Mouse (Mus musculus): Measurements from ENCODE around the gene Shc2. TPM values are rescaled to one million over a fixed set of nuclear protein-coding genes. Genes with fewer than 3 reads are reported as not detected.
A peak's percentile ranks its signal among the peaks of the same experiment; 100 is the strongest.

Shc2 gene
- polyA plus RNA-seq, 1 experiment from 2014 or later, result 43.9 TPM

DNA sequence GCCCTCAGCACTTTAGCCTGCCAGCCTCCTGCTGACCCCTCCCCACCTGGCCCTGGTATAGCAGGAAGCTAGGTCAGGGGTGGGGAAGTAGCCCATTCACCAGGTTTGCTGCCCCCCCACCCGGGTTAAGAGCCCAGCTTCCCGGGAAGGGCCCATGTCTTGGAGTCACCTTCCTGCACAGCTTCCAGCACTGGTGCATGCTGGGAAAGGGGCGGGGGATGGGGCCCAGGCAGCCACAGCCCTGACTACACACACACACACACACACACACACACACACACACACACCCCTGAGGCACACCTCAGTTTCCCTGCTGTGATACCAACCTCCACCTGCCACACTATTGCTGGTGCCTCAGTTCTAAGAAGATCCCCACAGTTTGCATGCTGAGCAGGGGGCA, 24.1 kb upstream of the Shc2 start:
- no peak overlapping the region for H3K4me3 ChIP-seq
- H3K4me2 ChIP-seq (replicated peaks), result no peak overlapping the region
- no peaks in the 10 kb centered on the region for H3K27me3 ChIP-seq (replicated peaks)
- H3K27ac ChIP-seq, result no peak overlapping the region
- no peaks in the 10 kb centered on the region for H3K36me3 ChIP-seq
- WGBS, result 52% methylated on average over 3 of the region's 3 CpGs
- no peaks in the 10 kb centered on the region for H3K9me3 ChIP-seq
- H3K9ac ChIP-seq, result no peak overlapping the region
- no peak for ATAC-seq (ENCODE audit: low FRiP score, low read depth)
- H3K4me1 ChIP-seq, result no peaks in the 10 kb centered on the region

GRCm38 (mm10) chr10:79660298-79660697, 22.6 kb upstream of the Shc2 start:
- no peaks in the 10 kb centered on the region for H3K27me3 ChIP-seq (replicated peaks)
- no peak overlapping the region for H3K4me2 ChIP-seq (replicated peaks)
- WGBS, result 83% methylated on average over 2 of the region's 2 CpGs
- no peaks in the 10 kb centered on the region for H3K9me3 ChIP-seq
- H3K4me1 ChIP-seq, result peaks cover under 1% of the 10 kb centered on the region; the same call in 1 of the 2 replicates
- no peak overlapping the region for H3K27ac ChIP-seq
- no peaks in the 10 kb centered on the region for H3K36me3 ChIP-seq
- ATAC-seq (ENCODE audit: low FRiP score, low read depth), result no peak
- no peak overlapping the region for H3K4me3 ChIP-seq
- H3K9ac ChIP-seq, result no peak overlapping the region

- Histone ChIP-seq H3K27me3 (replicated peaks) (no peaks in the 10 kb centered on the region), H3K27ac (no peak overlapping the region), H3K4me1 (peaks cover 4% of the 10 kb centered on the region; the same call in 1 of the 2 replicates), H3K4me3 (no peak overlapping the region), H3K36me3 (no peaks in the 10 kb centered on the region), H3K9ac (no peak overlapping the region), H3K4me2 (replicated peaks) (no peak overlapping the region), H3K9me3 (no peaks in the 10 kb centered on the region)
- WGBS, result 14% methylated on average over 4 of the region's 4 CpGs
- ATAC-seq (ENCODE audit: low FRiP score, low read depth), result no peak
These were observed 21.1 kb upstream of the Shc2 start for GRCm38 (mm10) chr10:79658829-79659228.

- Histone ChIP-seq H3K4me3 (no peak overlapping the region), H3K27me3 (replicated peaks) (no peaks in the 10 kb centered on the region), H3K4me2 (replicated peaks) (no peak overlapping the region), H3K36me3 (no peaks in the 10 kb centered on the region), H3K9ac (no peak overlapping the region), H3K4me1 (peaks cover 4% of the 10 kb centered on the region; the same call in 1 of the 2 replicates), H3K27ac (no peak overlapping the region), H3K9me3 (no peaks in the 10 kb centered on the region)
- WGBS, result 19% methylated on average over 1 of the region's 1 CpGs
- ATAC-seq (ENCODE audit: low FRiP score, low read depth), result peak; percentile 70
These were observed 17.3 kb upstream of the Shc2 start for GRCm38 (mm10) chr10:79654946-79655395.

DNA sequence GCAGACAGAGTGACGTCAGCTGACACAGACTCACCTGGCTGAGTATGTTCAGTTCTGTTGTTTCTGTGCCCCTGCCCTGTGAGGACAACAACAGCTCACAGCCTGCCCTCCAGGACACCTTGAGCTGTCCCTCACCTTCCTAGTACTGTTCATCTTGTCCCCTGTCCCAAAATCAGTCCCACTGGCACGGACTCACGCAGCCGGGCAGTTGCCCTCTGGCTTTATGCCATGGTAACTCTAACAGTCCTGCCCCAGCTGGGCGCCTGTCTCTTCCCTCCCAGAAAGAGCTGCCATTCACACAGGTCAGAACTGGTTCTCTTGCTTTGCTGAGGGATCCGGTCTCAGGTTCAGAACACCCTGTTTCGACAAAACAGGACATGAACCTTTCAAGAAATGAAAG, 15.1 kb upstream of the Shc2 start:
- ATAC-seq (ENCODE audit: low FRiP score, low read depth), result no peak
- no peak overlapping the region for H3K9ac ChIP-seq
- no peak overlapping the region for H3K4me2 ChIP-seq (replicated peaks)
- WGBS, result 89% methylated on average over 7 of the region's 7 CpGs
- no peaks in the 10 kb centered on the region for H3K36me3 ChIP-seq
- no peak overlapping the region for H3K4me3 ChIP-seq
- H3K27me3 ChIP-seq (replicated peaks), result no peaks in the 10 kb centered on the region
- H3K4me1 ChIP-seq, result peaks cover 4% of the 10 kb centered on the region; the same call in 1 of the 2 replicates
- no peak overlapping the region for H3K27ac ChIP-seq
- no peaks in the 10 kb centered on the region for H3K9me3 ChIP-seq

DNA sequence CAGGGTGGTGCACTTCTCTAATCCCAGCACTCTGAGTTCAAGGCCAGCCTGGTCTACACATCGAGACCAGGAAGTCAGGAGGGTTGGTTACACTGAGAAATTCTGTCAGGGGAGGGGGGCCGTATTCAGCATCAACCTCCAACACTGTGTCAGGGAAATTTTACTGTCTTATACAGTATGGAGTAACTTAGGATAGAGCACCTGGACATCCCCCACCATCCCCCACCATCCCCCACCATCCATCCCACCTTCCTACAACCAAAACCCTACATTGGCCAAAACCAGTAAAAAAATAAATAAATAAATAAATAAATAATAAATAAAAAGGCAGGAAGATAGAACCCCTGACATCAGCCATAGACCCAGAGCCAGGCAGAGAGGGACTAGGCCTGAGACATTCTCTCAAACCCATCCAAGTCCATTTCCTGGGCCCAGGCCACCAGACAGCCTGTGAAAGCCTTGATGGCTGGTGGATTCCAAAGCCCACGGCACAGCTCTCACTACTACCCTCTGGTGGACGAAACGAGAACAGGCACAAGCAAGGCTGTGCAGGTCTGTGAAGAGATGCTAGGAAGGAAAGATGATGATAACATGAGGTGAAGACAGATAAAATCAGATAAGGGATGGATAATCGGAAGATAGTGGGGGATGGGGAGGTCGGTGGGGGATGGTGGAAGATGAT, 11.5 kb upstream of the Shc2 start:
- Histone ChIP-seq H3K27ac (no peak overlapping the region), H3K36me3 (no peaks in the 10 kb centered on the region), H3K27me3 (replicated peaks) (no peaks in the 10 kb centered on the region), H3K4me2 (replicated peaks) (no peak overlapping the region), H3K4me3 (no peak overlapping the region), H3K9ac (no peak overlapping the region), H3K4me1 (no peaks in the 10 kb centered on the region), H3K9me3 (no peaks in the 10 kb centered on the region)
- ATAC-seq (ENCODE audit: low FRiP score, low read depth), result peak; percentile 71; the same call in 1 of the 2 replicates
- WGBS, result 29% methylated on average over 7 of the region's 7 CpGs

DNA sequence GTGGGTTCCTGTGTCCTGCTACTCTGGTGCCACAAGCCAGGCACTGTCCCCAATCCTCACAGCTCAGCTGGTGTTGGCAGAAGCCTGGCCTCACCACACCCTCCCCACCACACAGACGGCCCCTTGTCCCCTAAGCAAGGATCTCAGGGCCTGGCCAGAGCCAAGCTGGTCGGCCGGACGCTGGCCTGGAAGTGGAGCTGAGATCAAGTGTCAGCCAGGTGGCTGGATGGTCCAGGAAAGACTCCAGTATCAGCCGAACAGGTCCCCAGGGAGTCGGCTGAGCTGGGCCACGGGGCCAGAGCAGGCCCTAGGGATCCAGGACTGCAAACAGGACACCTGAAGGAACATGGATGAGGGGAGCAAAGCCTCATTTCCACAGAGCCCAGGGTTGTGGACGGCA, 8.0 kb upstream of the Shc2 start, which contains the start of gene Odf3l2:
TSS of gene Odf3l2 (minus strand) at position 28 of the 400 bp plus-strand sequence.
- no peak for ATAC-seq (ENCODE audit: low FRiP score, low read depth)
- H3K36me3 ChIP-seq, result no peaks in the 10 kb centered on the region
- H3K4me3 ChIP-seq, result no peak within 1 kb of the TSS
- no peaks in the 10 kb centered on the region for H3K9me3 ChIP-seq
- no peak within 1 kb of the TSS for H3K27ac ChIP-seq
- no peaks in the 10 kb centered on the region for H3K4me1 ChIP-seq
- no peak within 1 kb of the TSS for H3K9ac ChIP-seq
- no peaks in the 10 kb centered on the region for H3K27me3 ChIP-seq (replicated peaks)
- 77% methylated on average over 8 of the region's 8 CpGs for WGBS
- no peak within 1 kb of the TSS for H3K4me2 ChIP-seq (replicated peaks)

DNA sequence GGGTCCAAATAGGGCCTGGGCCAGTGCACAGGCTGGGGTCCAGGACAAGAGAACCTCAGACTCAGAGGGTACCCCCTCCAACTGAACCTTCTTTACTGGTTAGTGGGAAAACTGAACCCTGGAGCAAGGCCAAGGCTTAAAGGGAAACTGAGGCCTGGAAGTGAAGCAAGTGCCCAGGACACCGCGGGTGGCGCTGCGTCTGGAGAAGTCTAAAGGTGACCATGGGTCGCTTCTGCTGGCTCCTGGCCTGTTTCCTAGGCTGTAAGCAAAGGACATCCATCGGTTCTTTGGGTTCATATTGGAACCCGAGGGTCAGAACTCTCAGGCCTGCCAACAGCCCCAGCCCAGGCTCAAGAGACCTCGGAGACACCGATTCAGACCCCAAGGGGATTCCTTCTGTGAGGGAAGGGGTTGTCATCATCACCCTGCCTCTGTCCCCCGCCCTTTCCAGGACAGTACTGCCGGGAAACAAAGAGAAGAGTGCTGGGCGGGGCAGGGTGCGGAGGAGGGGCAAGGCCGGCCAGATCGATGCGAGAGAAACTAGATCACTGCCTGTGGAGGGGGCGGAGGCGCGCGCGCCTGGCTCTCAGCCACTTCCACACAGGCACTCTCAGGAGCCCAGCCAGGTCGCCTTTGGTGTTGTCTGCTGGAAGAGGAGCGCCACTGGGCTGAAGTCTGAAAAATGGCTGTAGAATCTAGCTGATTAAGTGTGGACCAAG, 927 bp upstream of the Shc2 start:
- Histone ChIP-seq H3K4me3 (0 out of 2 replicates have a peak overlapping the region, but pooled peaks have one; percentile 63), H3K9me3 (no peaks in the 10 kb centered on the region), H3K9ac (peak overlapping the region; percentile 80), H3K27me3 (replicated peaks) (peaks cover 26% of the 10 kb centered on the region), H3K27ac (no peak overlapping the region; the same call in 1 of the 2 replicates), H3K4me2 (replicated peaks) (peak overlapping the region; percentile 86), H3K4me1 (peaks cover 14% of the 10 kb centered on the region; the same call in 1 of the 2 replicates), H3K36me3 (no peaks in the 10 kb centered on the region)
- WGBS, result 3% methylated on average over 23 of the region's 23 CpGs
- peak; percentile 42 for ATAC-seq (ENCODE audit: low FRiP score, low read depth)

DNA sequence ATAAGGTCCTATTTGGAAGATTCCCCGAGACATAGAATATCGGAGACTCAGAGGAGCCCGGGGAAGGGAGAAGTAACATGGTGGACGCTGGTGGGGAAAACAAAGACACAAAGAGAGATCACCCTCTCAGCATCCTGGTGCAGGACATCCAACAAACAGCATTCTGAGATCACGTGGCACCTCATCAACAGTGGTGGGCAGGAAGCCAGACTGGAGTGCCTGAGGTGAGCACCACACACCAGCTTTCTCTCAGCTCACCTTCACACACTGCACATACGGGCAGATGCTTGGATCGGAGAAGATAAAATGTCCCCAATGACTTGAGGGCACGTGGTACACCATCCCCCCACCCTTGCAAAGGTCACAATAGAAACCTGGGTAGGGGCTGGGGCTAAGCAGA, 1.4 kb downstream of the Shc2 start:
- H3K9me3 ChIP-seq, result no peaks in the 10 kb centered on the region
- ATAC-seq (ENCODE audit: low FRiP score, low read depth), result no peak
- H3K27ac ChIP-seq, result no peak overlapping the region
- H3K4me3 ChIP-seq, result peak overlapping the region; percentile 63; the same call in 1 of the 2 replicates
- WGBS, result 79% methylated on average over 8 of the region's 8 CpGs
- no peak overlapping the region for H3K9ac ChIP-seq
- H3K4me1 ChIP-seq, result peaks cover 14% of the 10 kb centered on the region; the same call in 1 of the 2 replicates
- peak overlapping the region; percentile 86 for H3K4me2 ChIP-seq (replicated peaks)
- H3K36me3 ChIP-seq, result no peaks in the 10 kb centered on the region
- peaks cover 26% of the 10 kb centered on the region for H3K27me3 ChIP-seq (replicated peaks)

DNA sequence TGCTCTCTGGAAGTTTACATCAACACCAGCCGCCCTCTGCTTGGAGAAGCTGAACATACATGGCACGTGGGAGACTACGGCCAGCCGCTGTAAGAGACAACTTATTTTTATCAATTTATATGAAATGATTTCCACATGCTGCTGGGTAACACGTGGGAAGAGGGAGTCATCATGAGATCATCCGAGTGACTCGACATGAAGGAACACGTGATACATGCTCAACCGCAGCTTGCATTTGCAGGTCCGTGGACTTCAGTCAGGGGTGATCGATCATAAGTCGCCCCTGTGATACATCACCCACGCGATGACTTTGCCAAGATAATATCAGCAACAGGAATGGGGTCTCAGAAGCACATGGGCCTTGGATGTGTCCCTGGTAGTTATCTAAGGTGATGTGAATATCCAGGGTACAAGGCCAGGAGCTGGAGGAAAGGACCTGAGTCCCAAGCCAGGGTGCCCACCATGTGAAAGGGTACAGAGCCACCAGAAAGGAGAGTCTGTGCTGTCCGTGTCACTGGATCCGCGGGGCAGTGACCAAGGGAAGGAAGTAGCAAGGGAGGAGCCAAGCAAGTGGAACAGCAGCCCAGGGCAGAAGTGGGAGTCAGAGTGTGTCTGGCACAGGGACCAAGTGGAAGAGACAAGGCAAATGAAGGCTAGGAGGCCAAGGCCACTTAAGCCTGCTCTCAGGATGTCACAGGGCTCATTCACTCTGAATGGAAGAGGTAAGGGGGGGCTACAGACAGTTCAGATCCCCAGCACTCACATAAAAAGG, 4.5 kb downstream of the Shc2 start:
- H3K4me2 ChIP-seq (replicated peaks), result no peak overlapping the region
- H3K27me3 ChIP-seq (replicated peaks), result peaks cover 10% of the 10 kb centered on the region
- H3K36me3 ChIP-seq, result no peaks in the 10 kb centered on the region
- H3K4me1 ChIP-seq, result peaks cover 6% of the 10 kb centered on the region; the same call in 1 of the 2 replicates
- no peaks in the 10 kb centered on the region for H3K9me3 ChIP-seq
- no peak overlapping the region for H3K4me3 ChIP-seq
- no peak overlapping the region for H3K9ac ChIP-seq
- no peak overlapping the region for H3K27ac ChIP-seq
- no peak for ATAC-seq (ENCODE audit: low FRiP score, low read depth)
- 85% methylated on average over 17 of the region's 17 CpGs for WGBS

- Histone ChIP-seq H3K9ac (no peak overlapping the region), H3K4me1 (no peaks in the 10 kb centered on the region), H3K27me3 (replicated peaks) (no peaks in the 10 kb centered on the region), H3K4me3 (no peak overlapping the region), H3K9me3 (no peaks in the 10 kb centered on the region), H3K27ac (no peak overlapping the region), H3K36me3 (no peaks in the 10 kb centered on the region), H3K4me2 (replicated peaks) (no peak overlapping the region)
- no peak for ATAC-seq (ENCODE audit: low FRiP score, low read depth)
- 73% methylated on average over 4 of the region's 4 CpGs for WGBS
These were observed 6.3 kb downstream of the Shc2 start for GRCm38 (mm10) chr10:79631432-79631831.

GRCm38 (mm10) chr10:79628377-79628776, 9.3 kb downstream of the Shc2 start:
- no peak overlapping the region for H3K4me3 ChIP-seq
- no peak overlapping the region for H3K9ac ChIP-seq
- no peaks in the 10 kb centered on the region for H3K4me1 ChIP-seq
- H3K27me3 ChIP-seq (replicated peaks), result no peaks in the 10 kb centered on the region
- peaks cover 6% of the 10 kb centered on the region; the same call in 1 of the 2 replicates for H3K36me3 ChIP-seq
- WGBS, result 91% methylated on average over 5 of the region's 5 CpGs
- H3K4me2 ChIP-seq (replicated peaks), result no peak overlapping the region
- H3K9me3 ChIP-seq, result no peaks in the 10 kb centered on the region
- ATAC-seq (ENCODE audit: low FRiP score, low read depth), result no peak
- H3K27ac ChIP-seq, result no peak overlapping the region

Measured in neural tube, embryonic 12.5 days (tissue).